In the genomic region with DNA sequence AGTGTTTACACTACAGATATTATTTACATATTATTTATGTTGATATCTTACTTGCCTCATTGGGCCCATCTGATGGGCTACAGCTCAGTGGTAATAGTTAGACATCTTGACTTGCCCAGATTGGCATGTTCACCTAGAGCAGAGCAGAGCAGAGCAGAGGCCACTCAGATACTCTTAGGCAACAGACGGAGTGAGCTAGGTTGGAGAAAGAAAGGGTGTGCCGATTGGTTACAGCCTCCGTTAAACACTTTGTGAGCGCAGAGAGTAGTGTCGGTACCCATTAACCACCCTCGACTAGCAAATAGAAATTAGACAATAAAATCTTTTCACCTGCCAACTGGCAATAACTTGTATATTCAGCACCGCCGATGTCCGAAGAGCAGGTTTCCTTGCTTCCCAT, we compare ENCODE assay signal across 10 mouse cellular contexts. TPM values are rescaled to one million over a fixed set of nuclear protein-coding genes. Genes with fewer than 3 reads are reported as not detected.
A peak's percentile ranks its signal among the peaks of the same experiment; 100 is the strongest.
DNase-seq lines count a peak whose midpoint lies in the region; ATAC-seq and TF ChIP-seq lines count a peak whose summit lies in the region.
"Had no signal": no experiment of that assay in that cellular context is flagged by ENCODE, and none has a peak within 500 bp of the region (broad histone marks: within the 10 kb centered on the region; RNA-seq: fewer than 3 reads in every experiment).

No protein-coding gene starts in this region.

- DNase-seq in liver, adult 2 months (ENCODE audit: extremely low read depth, low read depth, low spot score): no peak
- DNase-seq in liver: no peak
- peak; percentile 32 for DNase-seq in limb, embryonic 10.5 days (ENCODE audit: low spot score)
- DNase-seq in ovary, postnatal 36 days (ENCODE audit: low spot score): no peak
- no peak for DNase-seq in layer of hippocampus, adult 18-20 months (ENCODE audit: low spot score in 2 of 2)
- no peak for DNase-seq in adrenal gland, postnatal 25 days

- H3K4me3 ChIP-seq in liver, adult 2 months (ENCODE audit: insufficient read depth, low read depth, low read length): peak overlapping the region; percentile 71; the same call in 1 of the 2 replicates
- H3K4me3 ChIP-seq in heart, embryonic 16.5 days (ENCODE audit: low read length): peak overlapping the region; percentile 66
- peak overlapping the region; percentile 73 for H3K4me3 ChIP-seq in limb, embryonic 10.5 days
- H3K4me3 ChIP-seq in neural tube, embryonic 13.5 days: peak overlapping the region; percentile 61
- H3K4me3 ChIP-seq: myocyte had no signal

- H3K27me3 ChIP-seq in liver, adult 2 months (ENCODE audit: control insufficient read depth, insufficient read depth, low read length): peaks cover 14% of the 10 kb centered on the region; the same call in 1 of the 2 replicates
- H3K27me3 ChIP-seq in heart, embryonic 16.5 days (ENCODE audit: control insufficient read depth, insufficient read depth, low read length): peaks cover 4% of the 10 kb centered on the region; the same call in 1 of the 2 replicates
- peaks cover 57% of the 10 kb centered on the region for H3K27me3 ChIP-seq in limb, embryonic 10.5 days (ENCODE audit: low read depth, poor library complexity, severe bottlenecking)
- peaks cover 39% of the 10 kb centered on the region for H3K27me3 ChIP-seq in neural tube, embryonic 13.5 days

- H3K36me3 ChIP-seq in liver, adult 2 months (ENCODE audit: control insufficient read depth, insufficient read depth, low read length): no peaks in the 10 kb centered on the region
- no peaks in the 10 kb centered on the region for H3K36me3 ChIP-seq in heart, embryonic 16.5 days (ENCODE audit: control insufficient read depth, insufficient read depth)
- H3K36me3 ChIP-seq in limb, embryonic 10.5 days: no peaks in the 10 kb centered on the region
- H3K36me3 ChIP-seq in neural tube, embryonic 13.5 days: no peaks in the 10 kb centered on the region

- ATAC-seq in heart, embryonic 16.5 days (replicated peaks; ENCODE audit: extremely low read depth, insufficient read depth, low FRiP score): no peak
- ATAC-seq in neural tube, embryonic 13.5 days (ENCODE audit: low read depth): no peak

- peak overlapping the region; percentile 95 for H3K4me2 ChIP-seq in heart, embryonic 16.5 days (ENCODE audit: low read depth, low read length)
- H3K4me2 ChIP-seq in neural tube, embryonic 13.5 days: peak overlapping the region; percentile 91

- H3K27ac ChIP-seq in liver, adult 2 months (replicated peaks; ENCODE audit: insufficient read depth, low read depth, low read length): no peak overlapping the region
- no peak overlapping the region for H3K27ac ChIP-seq in heart, embryonic 16.5 days (ENCODE audit: low read length)
- no peak overlapping the region for H3K27ac ChIP-seq in limb, embryonic 10.5 days
- H3K27ac ChIP-seq in neural tube, embryonic 13.5 days (replicated peaks): no peak overlapping the region

- 37% methylated on average over 9 of the region's 9 CpGs for WGBS in liver, adult 2 months
- 38% methylated on average over 9 of the region's 9 CpGs for WGBS in heart, embryonic 16.5 days
- WGBS in limb, embryonic 10.5 days: 30% methylated on average over 9 of the region's 9 CpGs
- 18% methylated on average over 9 of the region's 9 CpGs for WGBS in neural tube, embryonic 13.5 days

- no peaks in the 10 kb centered on the region for H3K9me3 ChIP-seq in heart, embryonic 16.5 days (replicated peaks; ENCODE audit: control insufficient read depth, low read length)
- no peaks in the 10 kb centered on the region for H3K9me3 ChIP-seq in limb, embryonic 10.5 days (replicated peaks)
- H3K9me3 ChIP-seq in neural tube, embryonic 13.5 days: 0 out of 2 replicates have a peak, but pooled peaks cover 2% of the 10 kb centered on the region

- H3K4me1 ChIP-seq in liver, adult 2 months (ENCODE audit: control insufficient read depth, insufficient read depth, low read length): no peaks in the 10 kb centered on the region
- peaks cover 9% of the 10 kb centered on the region; the same call in 1 of the 2 replicates for H3K4me1 ChIP-seq in heart, embryonic 16.5 days (ENCODE audit: control insufficient read depth, insufficient read depth, low read length)
- peaks cover 21% of the 10 kb centered on the region for H3K4me1 ChIP-seq in limb, embryonic 10.5 days
- H3K4me1 ChIP-seq in neural tube, embryonic 13.5 days (replicated peaks): peaks cover 16% of the 10 kb centered on the region

- 0 out of 2 replicates have a peak overlapping the region, but pooled peaks have one; percentile 52 for H3K9ac ChIP-seq in liver, adult 2 months (ENCODE audit: low read depth, low read length)
- H3K9ac ChIP-seq in heart, embryonic 16.5 days (ENCODE audit: low read length): no peak overlapping the region
- peak overlapping the region; percentile 78; the same call in 1 of the 2 replicates for H3K9ac ChIP-seq in neural tube, embryonic 13.5 days

- no peaks in the 10 kb centered on the region for H3K79me2 ChIP-seq in liver, adult 2 months (ENCODE audit: control insufficient read depth, insufficient read depth, low read length)

- no peak for TF ChIP-seq POLR2A in liver, adult 2 months (IDR thresholded peaks at IDR 0.05; ENCODE audit: extremely low read depth, insufficient read depth, low read length)

- TF ChIP-seq CTCF in liver, adult 2 months (IDR thresholded peaks at IDR 0.05; ENCODE audit: low read depth, low read length): no peak

RNA-seq across cellular contexts. Expression of a gene that starts 1.2 kb away (rescaled TPM):
- 2.4 and 2.8 TPM in 2 replicates for total RNA-seq in liver, adult 2 months (2014; rRNA removed)
- 0.80 and 1.7 TPM in 2 replicates for polyA plus RNA-seq in liver, adult 2 months (2012; rRNA removed)
- polyA plus RNA-seq in heart, embryonic 16.5 days (2015; fragmentation: Nextera tagmentation; extraction: Ambion mirVana): 0.47 and 1.1 TPM in 2 replicates
- 0.14 and 0.28 TPM in 2 replicates for polyA plus RNA-seq in limb, embryonic 10.5 days (2016; fragmentation: Nextera tagmentation; extraction: Ambion mirVana)
- polyA plus RNA-seq in neural tube, embryonic 13.5 days (2015; fragmentation: Nextera tagmentation; extraction: Ambion mirVana): 1.0 and 1.9 TPM in 2 replicates
- total RNA-seq in layer of hippocampus, adult 18-20 months (2021): 1 to 10 TPM; 1.9 to 2.0 TPM
- 4.0 and 8.3 TPM in 2 replicates for total RNA-seq in adrenal gland, postnatal 25 days (2021)

RNA-seq across cellular contexts. Expression of a gene that starts 41.6 kb away (rescaled TPM):
- total RNA-seq in liver, adult 2 months (2014; rRNA removed): not detected in 2 replicates
- not detected in 2 replicates for polyA plus RNA-seq in liver, adult 2 months (2012; rRNA removed)
- polyA plus RNA-seq in heart, embryonic 16.5 days (2015; fragmentation: Nextera tagmentation; extraction: Ambion mirVana): 0.64 and 1.9 TPM in 2 replicates
- polyA plus RNA-seq in limb, embryonic 10.5 days (2016; fragmentation: Nextera tagmentation; extraction: Ambion mirVana): 0.39 and 2.9 TPM in 2 replicates
- 1.7 and 3.5 TPM in 2 replicates for polyA plus RNA-seq in neural tube, embryonic 13.5 days (2015; fragmentation: Nextera tagmentation; extraction: Ambion mirVana)
- not detected for total RNA-seq in layer of hippocampus, adult 18-20 months (2021)
- not detected in 2 replicates for total RNA-seq in adrenal gland, postnatal 25 days (2021)
- total RNA-seq: common myeloid progenitor, adult 5-6 weeks had no signal
